Mouse (Mus musculus): ENCODE measurements around the gene Abhd15. TPM values are rescaled to one million over a fixed set of nuclear protein-coding genes. Genes with fewer than 3 reads are reported as not detected.
A peak's percentile ranks its signal among the peaks of the same experiment; 100 is the strongest.
"Not testable (repeated sequence)": the region's sequence is repeated elsewhere in the genome, so short reads cannot be mapped to it uniquely, and the experiment has no call there.

Abhd15 gene
- total RNA-seq, 2 experiments from 2014 or later: 2.0 to 2.7 TPM

- DNase-seq: no peak
- intact Hi-C loops (cut with DNase I): loop anchor here (5.0 to 10.0 kb wide), 2 partner anchors 120 to 288 kb away; no protein-coding TSS in a partner anchor
These were observed 8.0 kb upstream of the Abhd15 start for GRCm38 (mm10) chr11:77506941-77507340.

- intact Hi-C loops (cut with DNase I): loop anchor here (5.0 to 10.0 kb wide), 2 partner anchors 120 to 287 kb away; no protein-coding TSS in a partner anchor
These were observed 7.5 kb upstream of the Abhd15 start for GRCm38 (mm10) chr11:77507426-77507825.

GRCm38 (mm10) chr11:77508068-77509021 lies 6.6 kb upstream of the Abhd15 start:
- DNase-seq: peak; percentile 90 to 92
- intact Hi-C loops (cut with DNase I): loop anchor here (5.0 to 10.0 kb wide), 2 partner anchors 119 to 286 kb away; no protein-coding TSS in a partner anchor

More at GRCm38 (mm10) chr11:77507426-77507825, 7.5 kb upstream of the Abhd15 start:
- DNase-seq: no peak

GRCm38 (mm10) chr11:77511336-77511735 lies 3.6 kb upstream of the Abhd15 start:
- no peak for DNase-seq
- intact Hi-C loops (cut with DNase I): no loop called here

GRCm38 (mm10) chr11:77512891-77513810 lies 1.8 kb upstream of the Abhd15 start:
- intact Hi-C loops (cut with DNase I): no loop called here
- DNase-seq: peak; percentile 89 to 93

GRCm38 (mm10) chr11:77513811-77514170 lies 1.1 kb upstream of the Abhd15 start:
- intact Hi-C loops (cut with DNase I): loop anchor here (2.0 kb wide), 1 partner anchor 93 kb away; the partner anchor contains the start of gene Taok1
- DNase-seq: peak in 1 of 2 experiments; percentile 22

- intact Hi-C loops (cut with DNase I): loop anchor here (2.0 kb wide), 1 partner anchor 92 kb away; the partner anchor contains the start of gene Taok1
- DNase-seq: no peak
These were observed 565 bp upstream of the Abhd15 start for GRCm38 (mm10) chr11:77514281-77514831.

- intact Hi-C loops (cut with DNase I): loop anchor here (2.0 kb wide), 1 partner anchor 91 kb away; the partner anchor contains the start of gene Taok1
- no peak for DNase-seq
These were observed 974 bp downstream of the Abhd15 start, which contains the start of gene Trp53i13 for GRCm38 (mm10) chr11:77515637-77516552. Trp53i13 (minus strand) TSS chr11:77515980.

GRCm38 (mm10) chr11:77516553-77517425 lies 1.9 kb downstream of the Abhd15 start:
- no peak for DNase-seq
- intact Hi-C loops (cut with DNase I): no loop called here

GRCm38 (mm10) chr11:77518051-77518798 lies 3.3 kb downstream of the Abhd15 start:
- DNase-seq: no peak
- intact Hi-C loops (cut with DNase I): no loop called here

GRCm38 (mm10) chr11:77519043-77519442 lies 4.1 kb downstream of the Abhd15 start, which contains the start of gene Gm10392:
Gm10392 (minus strand) TSS chr11:77519198.
- no peak for DNase-seq
- intact Hi-C loops (cut with DNase I): no loop called here

- no peak for DNase-seq
- intact Hi-C loops (cut with DNase I): no loop called here
These were observed 5.9 kb downstream of the Abhd15 start for GRCm38 (mm10) chr11:77520601-77521529.

GRCm38 (mm10) chr11:77525804-77526486 lies 11.0 kb downstream of the Abhd15 start:
- intact Hi-C loops (cut with DNase I): no loop called here
- no peak for DNase-seq

GRCm38 (mm10) chr11:77528420-77528819 lies 13.5 kb downstream of the Abhd15 start:
- intact Hi-C loops (cut with DNase I); DNase-seq: not testable (repeated sequence)

- DNase-seq: no peak
- intact Hi-C loops (cut with DNase I): no loop called here
These were observed 14.7 kb downstream of the Abhd15 start for GRCm38 (mm10) chr11:77529644-77530043.

GRCm38 (mm10) chr11:77530862-77531261 lies 15.9 kb downstream of the Abhd15 start:
- intact Hi-C loops (cut with DNase I): no loop called here
- DNase-seq: no peak
